Mouse (Mus musculus): Measurements from ENCODE around the gene Phactr1. TPM values are rescaled to one million over a fixed set of nuclear protein-coding genes. Genes with fewer than 3 reads are reported as not detected.
"Not testable (repeated sequence)": the region's sequence is repeated elsewhere in the genome, so short reads cannot be mapped to it uniquely, and the experiment has no call there.

Phactr1 gene
- polyA plus RNA-seq, 1 experiment: not detected

- TF ChIP-seq TCF3 (IDR thresholded peaks at IDR 0.05; ENCODE audit: insufficient read length, low read depth): no peak
- no peak for TF ChIP-seq MAX (IDR thresholded peaks at IDR 0.05; ENCODE audit: low read depth)
- no peak for TF ChIP-seq CEBPB (IDR thresholded peaks at IDR 0.05; ENCODE audit: insufficient read depth, poor library complexity, severe bottlenecking)
- TF ChIP-seq USF1 (IDR thresholded peaks at IDR 0.05; ENCODE audit: low read depth): no peak
- no peak for TF ChIP-seq TCF12 (IDR thresholded peaks at IDR 0.05; ENCODE audit: insufficient read depth, poor library complexity, severe bottlenecking)
- no peak for TF ChIP-seq SRF (IDR thresholded peaks at IDR 0.05; ENCODE audit: control insufficient read depth, insufficient read length, low read depth)
- no peak for TF ChIP-seq REST (IDR thresholded peaks at IDR 0.05; ENCODE audit: insufficient read depth, insufficient read length)
- no peak for TF ChIP-seq POLR2A (IDR thresholded peaks at IDR 0.05; ENCODE audit: insufficient read length, low read depth)
- TF ChIP-seq MYOD1 (IDR thresholded peaks at IDR 0.05; ENCODE audit: control insufficient read depth in 1 of 3, insufficient read length in 2 of 3, low read depth in 2 of 3): no peak
- no peaks in the 10 kb centered on the region for H3K79me2 ChIP-seq (ENCODE audit: control insufficient read depth, insufficient read depth)
These were observed 259.8 kb downstream of the Phactr1 start for GRCm38 (mm10) chr13:42940271-42940670.

GRCm38 (mm10) chr13:42944106-42944505 is 263.7 kb downstream of the Phactr1 start:
- no peak overlapping the region for H3ac ChIP-seq (ENCODE audit: control insufficient read depth, insufficient read length)
- no peak overlapping the region for H3K4me3 ChIP-seq
- no peaks in the 10 kb centered on the region for H3K79me2 ChIP-seq (ENCODE audit: control insufficient read depth, insufficient read depth)
- no peak overlapping the region for H3K4me2 ChIP-seq (ENCODE audit: low read depth)
- no peaks in the 10 kb centered on the region for H3K27me3 ChIP-seq (ENCODE audit: control insufficient read depth, insufficient read depth, insufficient read length)
- H3K36me3 ChIP-seq (ENCODE audit: control insufficient read depth, insufficient read depth): no peaks in the 10 kb centered on the region
- TF ChIP-seq MAX (IDR thresholded peaks at IDR 0.05; ENCODE audit: low read depth): no peak
- no peak for TF ChIP-seq TCF12 (IDR thresholded peaks at IDR 0.05; ENCODE audit: insufficient read depth, poor library complexity, severe bottlenecking)
- TF ChIP-seq REST (IDR thresholded peaks at IDR 0.05; ENCODE audit: insufficient read depth, insufficient read length): no peak
- TF ChIP-seq POLR2A (IDR thresholded peaks at IDR 0.05; ENCODE audit: insufficient read length, low read depth): no peak
- TF ChIP-seq TCF3 (IDR thresholded peaks at IDR 0.05; ENCODE audit: insufficient read length, low read depth): no peak
- no peak for TF ChIP-seq E2F4 (IDR thresholded peaks at IDR 0.05; ENCODE audit: insufficient read depth)
- TF ChIP-seq MYOG (IDR thresholded peaks at IDR 0.05; ENCODE audit: control insufficient read depth in 1 of 3, insufficient read depth in 1 of 3, insufficient read length in 2 of 3, low read depth in 2 of 3): no peak
- no peak for TF ChIP-seq USF1 (IDR thresholded peaks at IDR 0.05; ENCODE audit: low read depth)
- TF ChIP-seq SRF (IDR thresholded peaks at IDR 0.05; ENCODE audit: control insufficient read depth, insufficient read length, low read depth): no peak
- no peak for TF ChIP-seq POLR2AphosphoS2 (IDR thresholded peaks at IDR 0.05; ENCODE audit: insufficient read length, low read depth)
- no peak for TF ChIP-seq CEBPB (IDR thresholded peaks at IDR 0.05; ENCODE audit: insufficient read depth, poor library complexity, severe bottlenecking)

More at GRCm38 (mm10) chr13:42940271-42940670, 259.8 kb downstream of the Phactr1 start:
- Histone ChIP-seq H3K27me3 (ENCODE audit: control insufficient read depth, insufficient read depth, insufficient read length) (no peaks in the 10 kb centered on the region), H3ac (ENCODE audit: control insufficient read depth, insufficient read length) (no peak overlapping the region), H3K4me2 (ENCODE audit: low read depth) (no peak overlapping the region), H3K36me3 (ENCODE audit: control insufficient read depth, insufficient read depth) (no peaks in the 10 kb centered on the region), H3K4me3 (no peak overlapping the region)

- not testable (repeated sequence) for H3K4me3 ChIP-seq; H3K27me3 ChIP-seq (ENCODE audit: control insufficient read depth, insufficient read depth, insufficient read length); H3K36me3 ChIP-seq (ENCODE audit: control insufficient read depth, insufficient read depth); H3K4me2 ChIP-seq (ENCODE audit: low read depth); H3K79me2 ChIP-seq (ENCODE audit: control insufficient read depth, insufficient read depth); H3ac ChIP-seq (ENCODE audit: control insufficient read depth, insufficient read length)
These were observed 264.8 kb downstream of the Phactr1 start for GRCm38 (mm10) chr13:42945201-42945600.

- Histone ChIP-seq H3ac (ENCODE audit: control insufficient read depth, insufficient read length) (no peak overlapping the region), H3K4me2 (ENCODE audit: low read depth) (no peak overlapping the region), H3K36me3 (ENCODE audit: control insufficient read depth, insufficient read depth) (no peaks in the 10 kb centered on the region), H3K79me2 (ENCODE audit: control insufficient read depth, insufficient read depth) (no peaks in the 10 kb centered on the region), H3K4me3 (no peak overlapping the region), H3K27me3 (ENCODE audit: control insufficient read depth, insufficient read depth, insufficient read length) (no peaks in the 10 kb centered on the region)
- TF ChIP-seq SRF (IDR thresholded peaks at IDR 0.05; ENCODE audit: control insufficient read depth, insufficient read length, low read depth) (no peak), USF1 (IDR thresholded peaks at IDR 0.05; ENCODE audit: low read depth) (no peak), REST (IDR thresholded peaks at IDR 0.05; ENCODE audit: insufficient read depth, insufficient read length) (no peak), MYOG (IDR thresholded peaks at IDR 0.05; ENCODE audit: control insufficient read depth in 1 of 3, insufficient read depth in 1 of 3, insufficient read length in 2 of 3, low read depth in 2 of 3) (no peak), POLR2AphosphoS2 (IDR thresholded peaks at IDR 0.05; ENCODE audit: insufficient read length, low read depth) (no peak), POLR2A (IDR thresholded peaks at IDR 0.05; ENCODE audit: insufficient read length, low read depth) (no peak), MYOD1 (IDR thresholded peaks at IDR 0.05; ENCODE audit: control insufficient read depth in 1 of 3, insufficient read length in 2 of 3, low read depth in 2 of 3) (no peak), TCF12 (IDR thresholded peaks at IDR 0.05; ENCODE audit: insufficient read depth, poor library complexity, severe bottlenecking) (no peak), CEBPB (IDR thresholded peaks at IDR 0.05; ENCODE audit: insufficient read depth, poor library complexity, severe bottlenecking) (no peak), MAX (IDR thresholded peaks at IDR 0.05; ENCODE audit: low read depth) (no peak), E2F4 (IDR thresholded peaks at IDR 0.05; ENCODE audit: insufficient read depth) (no peak), TCF3 (IDR thresholded peaks at IDR 0.05; ENCODE audit: insufficient read length, low read depth) (no peak)
These were observed 268.4 kb downstream of the Phactr1 start for GRCm38 (mm10) chr13:42948717-42949265.

GRCm38 (mm10) chr13:42949336-42949735 is 268.9 kb downstream of the Phactr1 start:
- Histone ChIP-seq H3K4me2 (ENCODE audit: low read depth) (no peak overlapping the region), H3K27me3 (ENCODE audit: control insufficient read depth, insufficient read depth, insufficient read length) (no peaks in the 10 kb centered on the region), H3K79me2 (ENCODE audit: control insufficient read depth, insufficient read depth) (no peaks in the 10 kb centered on the region), H3ac (ENCODE audit: control insufficient read depth, insufficient read length) (no peak overlapping the region), H3K4me3 (no peak overlapping the region), H3K36me3 (ENCODE audit: control insufficient read depth, insufficient read depth) (no peaks in the 10 kb centered on the region)
- TF ChIP-seq MYOG (IDR thresholded peaks at IDR 0.05; ENCODE audit: control insufficient read depth in 1 of 3, insufficient read depth in 1 of 3, insufficient read length in 2 of 3, low read depth in 2 of 3) (no peak), TCF12 (IDR thresholded peaks at IDR 0.05; ENCODE audit: insufficient read depth, poor library complexity, severe bottlenecking) (no peak), SRF (IDR thresholded peaks at IDR 0.05; ENCODE audit: control insufficient read depth, insufficient read length, low read depth) (no peak), MAX (IDR thresholded peaks at IDR 0.05; ENCODE audit: low read depth) (no peak), POLR2A (IDR thresholded peaks at IDR 0.05; ENCODE audit: insufficient read length, low read depth) (no peak), CEBPB (IDR thresholded peaks at IDR 0.05; ENCODE audit: insufficient read depth, poor library complexity, severe bottlenecking) (no peak), USF1 (IDR thresholded peaks at IDR 0.05; ENCODE audit: low read depth) (no peak), REST (IDR thresholded peaks at IDR 0.05; ENCODE audit: insufficient read depth, insufficient read length) (no peak), TCF3 (IDR thresholded peaks at IDR 0.05; ENCODE audit: insufficient read length, low read depth) (no peak), MYOD1 (IDR thresholded peaks at IDR 0.05; ENCODE audit: control insufficient read depth in 1 of 3, insufficient read length in 2 of 3, low read depth in 2 of 3) (no peak), POLR2AphosphoS2 (IDR thresholded peaks at IDR 0.05; ENCODE audit: insufficient read length, low read depth) (no peak), E2F4 (IDR thresholded peaks at IDR 0.05; ENCODE audit: insufficient read depth) (no peak)
